Mouse (Mus musculus) heart, adult 2 months (tissue): ENCODE measurements around the gene Evi2b. TPM values are rescaled to one million over a fixed set of nuclear protein-coding genes. Genes with fewer than 3 reads are reported as not detected.
A peak's percentile ranks its signal among the peaks of the same experiment; 100 is the strongest.

Experiments
- DNase-seq, 2 experiments: peaks; one replicate each; pipeline ENCODE4 v3.0.0; 2021
- H3K27ac ChIP-seq: fragments of 200-600 bp; 2 replicates; pipeline ENCODE4 v1.8.1; 2022
- H3K27me3 ChIP-seq: fragments of 200-500 bp; 2 replicates; pipeline ENCODE4 v1.6.1; 2012; ENCODE audit warnings: mild to moderate bottlenecking, low read length, inconsistent platforms, mixed read lengths; ENCODE audit not compliant: control insufficient read depth, insufficient read depth
- H3K36me3 ChIP-seq: fragments of 200-500 bp; 2 replicates; pipeline ENCODE4 v1.6.1; 2012; ENCODE audit warnings: low read length, inconsistent platforms; ENCODE audit not compliant: control insufficient read depth, insufficient read depth
- H3K4me1 ChIP-seq: fragments of 200-500 bp; 2 replicates; pipeline ENCODE4 v1.6.1; 2011; ENCODE audit warnings: low read length; ENCODE audit not compliant: control insufficient read depth, insufficient read depth
- H3K4me3 ChIP-seq: fragments of 200-600 bp; 2 replicates; pipeline ENCODE4 v1.8.1; 2022
- H3K79me2 ChIP-seq: fragments of 200-500 bp; replicated peaks from 2 replicates; pipeline ENCODE4 v1.6.1; 2012; ENCODE audit warnings: mild to moderate bottlenecking, inconsistent platforms, low read length, moderate library complexity, mixed read lengths; ENCODE audit not compliant: control insufficient read depth, insufficient read depth
- H3K9ac ChIP-seq: fragments of 200-500 bp; 2 replicates; pipeline ENCODE4 v1.6.1; 2012; ENCODE audit warnings: low read depth, mild to moderate bottlenecking, control low read depth, inconsistent platforms, low read length, mixed read lengths
- CTCF ChIP-seq: fragments of 200-600 bp; IDR thresholded peaks from 2 replicates; pipeline ENCODE4 v1.8.1; 2022; ENCODE audit warnings: antibody characterized with exemption, mild to moderate bottlenecking, moderate library complexity
- EP300 ChIP-seq: fragments of 200-500 bp; IDR thresholded peaks from 2 replicates; pipeline ENCODE4 v1.6.1; 2011; ENCODE audit warnings: low read depth, low read length, control low read depth; ENCODE audit not compliant: insufficient read depth
- POLR2A ChIP-seq: fragments of 200-500 bp; IDR thresholded peaks from 2 replicates; pipeline ENCODE4 v1.6.1; 2011; ENCODE audit warnings: mild to moderate bottlenecking, low read depth, low read length, control low read depth; ENCODE audit not compliant: insufficient read depth
- WGBS: fragments of 180-500 bp; shearing (Covaris S2); methylation state at CpG from one replicate; pipeline ENCODE4 v1.1.7; 2018; 5-methylcytosine and 5-hydroxymethylcytosine counted together
- intact Hi-C: fragments of 180-260 bp; cut with DNase I; formaldehyde crosslinking; loops from one replicate; pipeline ENCODE4 v1.15.1; 2025
- polyA plus RNA-seq: library from polyadenylated mRNA; depleted of rRNA; stranded (reverse); fragments of >200 nt; gene quantifications from 2 replicates; pipeline ENCODE4 v1.2.3, GENCODE M21; 2012; rRNA removed
- total RNA-seq, 2 experiments: library from RNA; stranded (reverse); gene quantifications; 2 replicates each; pipeline ENCODE4 v1.2.3; 2021

Gene Evi2b
- total and polyA plus RNA-seq, 3 experiments, result 0.43 to 4.2 (median 1.0) TPM

DNA sequence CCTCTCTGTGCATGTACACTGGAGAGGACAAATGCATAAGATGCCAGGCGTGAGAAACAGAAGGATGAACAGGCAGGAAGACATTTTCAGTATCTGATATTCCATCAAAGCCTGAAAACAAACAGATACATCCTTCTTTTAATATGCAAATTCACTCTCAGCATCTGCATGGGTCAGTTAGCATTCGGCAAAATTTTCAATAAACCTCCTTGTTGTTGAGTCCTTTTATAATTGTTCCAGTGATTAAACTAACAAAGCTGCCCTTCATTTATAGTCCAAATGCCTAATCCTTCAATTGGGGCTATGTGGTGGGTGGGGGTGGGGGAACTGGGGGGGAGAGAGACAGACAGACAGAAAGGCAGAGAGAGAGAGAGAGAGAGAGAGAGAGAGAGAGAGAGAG lies 20.6 kb downstream of the Evi2b start:
- TF ChIP-seq POLR2A, result no peak
- no peak for TF ChIP-seq CTCF
- TF ChIP-seq EP300, result no peak
- no peaks in the 10 kb centered on the region for H3K4me1 ChIP-seq
- DNase-seq, result no peak
- H3K36me3 ChIP-seq, result no peaks in the 10 kb centered on the region
- H3K4me3 ChIP-seq, result no peak overlapping the region
- H3K27ac ChIP-seq, result no peak overlapping the region
- WGBS, result 84% methylated on average over 2 of the region's 2 CpGs
- no peaks in the 10 kb centered on the region for H3K79me2 ChIP-seq
- no peak overlapping the region for H3K9ac ChIP-seq
- intact Hi-C loops, result no loop called here
- H3K27me3 ChIP-seq, result no peaks in the 10 kb centered on the region

- Histone ChIP-seq H3K36me3 (peaks cover 3% of the 10 kb centered on the region), H3K4me1 (peaks cover 2% of the 10 kb centered on the region), H3K79me2 (no peaks in the 10 kb centered on the region), H3K4me3 (peak overlapping the region; percentile 15), H3K27me3 (no peaks in the 10 kb centered on the region), H3K9ac (no peak overlapping the region), H3K27ac (peak overlapping the region; percentile 29)
- no peak for TF ChIP-seq CTCF
- TF ChIP-seq POLR2A, result no peak
- TF ChIP-seq EP300, result no peak
- no peak for DNase-seq
- 36% methylated on average over 10 of the region's 10 CpGs for WGBS
- intact Hi-C loops, result no loop called here
Observed at GRCm38 (mm10) chr11:79494976-79495800, 28.4 kb downstream of the Evi2b start.

DNA sequence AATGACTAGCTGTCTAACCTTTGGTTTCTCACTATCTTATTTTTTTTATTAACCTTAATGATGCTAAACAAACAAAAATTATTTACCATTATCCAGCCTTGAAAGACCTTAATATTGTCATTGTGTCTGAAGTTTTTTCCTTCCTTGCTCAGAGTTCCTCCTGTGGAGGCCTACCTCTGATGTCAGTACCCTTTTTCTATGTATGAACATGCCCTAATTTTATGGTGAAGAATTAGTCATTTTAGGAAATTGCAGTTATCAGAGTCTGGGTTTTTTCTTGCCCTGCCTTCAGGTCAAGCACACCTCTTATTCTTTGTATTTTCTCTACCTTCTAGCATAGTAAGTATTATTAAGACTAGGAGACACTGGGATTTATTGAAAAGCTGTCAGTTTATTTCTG lies 38.8 kb downstream of the Evi2b start:
- H3K79me2 ChIP-seq, result no peaks in the 10 kb centered on the region
- H3K4me1 ChIP-seq, result no peaks in the 10 kb centered on the region
- no peaks in the 10 kb centered on the region for H3K27me3 ChIP-seq
- TF ChIP-seq CTCF, result no peak
- no peak for TF ChIP-seq POLR2A
- TF ChIP-seq EP300, result no peak
- H3K4me3 ChIP-seq, result no peak overlapping the region
- H3K27ac ChIP-seq, result no peak overlapping the region
- intact Hi-C loops, result no loop called here
- no peak overlapping the region for H3K9ac ChIP-seq
- H3K36me3 ChIP-seq, result no peaks in the 10 kb centered on the region
- no peak for DNase-seq

DNA sequence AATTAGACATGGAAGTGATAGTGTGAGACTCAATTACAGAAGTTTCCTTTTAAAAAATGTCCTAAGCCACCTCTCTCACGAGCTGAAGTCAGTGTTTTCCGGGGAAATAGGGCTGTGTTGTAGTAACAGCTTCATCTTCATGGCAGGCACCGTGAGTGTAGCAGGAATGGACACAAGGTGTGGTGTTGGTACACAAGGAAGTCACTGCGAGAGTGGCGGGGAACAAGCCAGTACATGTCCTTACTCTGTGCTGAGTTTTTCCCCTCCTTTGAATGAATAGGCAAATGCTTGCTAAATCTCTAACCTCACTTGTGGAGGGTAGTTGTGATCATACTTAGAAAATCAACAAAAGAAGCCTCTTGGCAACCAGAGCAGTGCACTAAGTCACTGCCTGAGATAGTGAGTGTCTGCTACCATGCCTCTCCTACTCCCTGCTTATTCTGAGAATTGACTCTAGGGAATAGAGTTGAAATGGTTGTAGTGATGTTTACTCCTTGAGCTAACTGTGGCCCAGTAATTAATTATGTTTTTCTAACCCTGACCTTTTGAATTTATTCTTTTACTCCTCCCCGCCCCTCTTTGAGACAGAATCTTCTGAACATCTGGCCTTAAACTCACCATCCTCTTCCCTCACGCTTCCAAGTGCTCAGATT lies 39.6 kb downstream of the Evi2b start:
- intact Hi-C loops, result no loop called here

GRCm38 (mm10) chr11:79483392-79483791 lies 40.2 kb downstream of the Evi2b start:
- 92% methylated on average over 6 of the region's 6 CpGs for WGBS

More for the DNA sequence above, 39.6 kb downstream of the Evi2b start:
- H3K4me3 ChIP-seq, result no peak overlapping the region
- WGBS, result 91% methylated on average over 7 of the region's 7 CpGs
- TF ChIP-seq CTCF (no peak), POLR2A (no peak), EP300 (no peak)
- H3K27ac ChIP-seq, result no peak overlapping the region
- no peak overlapping the region for H3K9ac ChIP-seq
- no peak for DNase-seq
- no peaks in the 10 kb centered on the region for H3K36me3 ChIP-seq
- no peaks in the 10 kb centered on the region for H3K4me1 ChIP-seq
- no peaks in the 10 kb centered on the region for H3K79me2 ChIP-seq
- no peaks in the 10 kb centered on the region for H3K27me3 ChIP-seq

GRCm38 (mm10) chr11:79468097-79468496 lies 55.5 kb downstream of the Evi2b start:
- WGBS, result 58% methylated on average over 1 of the region's 1 CpGs
- Histone ChIP-seq H3K9ac (no peak overlapping the region), H3K4me3 (no peak overlapping the region), H3K27ac (no peak overlapping the region), H3K36me3 (no peaks in the 10 kb centered on the region), H3K79me2 (no peaks in the 10 kb centered on the region), H3K27me3 (no peaks in the 10 kb centered on the region), H3K4me1 (no peaks in the 10 kb centered on the region)
- intact Hi-C loops, result no loop called here
- no peak for TF ChIP-seq EP300
- no peak for TF ChIP-seq POLR2A
- no peak for DNase-seq

More at GRCm38 (mm10) chr11:79483392-79483791, 40.2 kb downstream of the Evi2b start:
- no peak overlapping the region for H3K27ac ChIP-seq
- no peak for DNase-seq
- intact Hi-C loops, result no loop called here
- TF ChIP-seq EP300, result no peak
- no peak overlapping the region for H3K9ac ChIP-seq
- no peak overlapping the region for H3K4me3 ChIP-seq
- H3K4me1 ChIP-seq, result no peaks in the 10 kb centered on the region
- H3K36me3 ChIP-seq, result no peaks in the 10 kb centered on the region; the same call in 1 of the 2 replicates
- no peaks in the 10 kb centered on the region for H3K79me2 ChIP-seq
- H3K27me3 ChIP-seq, result no peaks in the 10 kb centered on the region

Other genes with a start within 250 kb of the Evi2b start
- gene Gm9964, start 226.9 kb downstream of the Evi2b start, total RNA-seq, result under 1 TPM in 1 of 2 experiments, not detected in 1; 0.43 TPM
- gene Gm9964, start 226.9 kb downstream of the Evi2b start, polyA plus RNA-seq, result not detected in 2 replicates
- 10 to 100 TPM; 30.5 to 30.9 TPM for gene Nf1, start 184.1 kb downstream of the Evi2b start, total RNA-seq
- 8.5 and 13.5 TPM in 2 replicates for gene Nf1, start 184.1 kb downstream of the Evi2b start, polyA plus RNA-seq
- gene Omg, start 19.7 kb downstream of the Evi2b start, total RNA-seq, result not detected
- 0.06 TPM in 1 of 2 replicates, not detected in the other for gene Omg, start 19.7 kb downstream of the Evi2b start, polyA plus RNA-seq
- gene Evi2, start 6.8 kb upstream of the Evi2b start, total RNA-seq, result under 1 TPM; 0.14 to 0.16 TPM
- 0.29 and 0.35 TPM in 2 replicates for gene Evi2, start 6.8 kb upstream of the Evi2b start, polyA plus RNA-seq
- 1 to 10 TPM; 1.9 to 2.0 TPM for gene Evi2a, start 6.8 kb upstream of the Evi2b start, total RNA-seq
- 3.8 and 4.2 TPM in 2 replicates for gene Evi2a, start 6.8 kb upstream of the Evi2b start, polyA plus RNA-seq
- gene Rab11fip4, start 67.5 kb upstream of the Evi2b start, total RNA-seq, result under 1 TPM; 0.11 to 0.26 TPM
- gene Rab11fip4, start 67.5 kb upstream of the Evi2b start, polyA plus RNA-seq, result 0.20 and 0.66 TPM in 2 replicates